ENCODE assay signal across 8 mouse cellular contexts in genomic region chr8:11392739-11393138, GRCm38 (mm10).
A peak's percentile ranks its signal among the peaks of the same experiment; 100 is the strongest.
DNase-seq lines count a peak whose midpoint lies in the region; ATAC-seq and TF ChIP-seq lines count a peak whose summit lies in the region.

No protein-coding gene starts in this region.

- no peak for ATAC-seq in cerebellum, adult (ENCODE audit: insufficient number of reproducible peaks, low FRiP score, low TSS enrichment)
- ATAC-seq in granulocyte monocyte progenitor cell, adult 5-6 weeks (replicated peaks; ENCODE audit: poor library complexity, severe bottlenecking), result peak; percentile 34; the same call in 1 of the 2 replicates
- ATAC-seq in lung, embryonic 16.5 days (ENCODE audit: low read depth), result peak; percentile 60
- ATAC-seq in stomach, embryonic 14.5 days (ENCODE audit: insufficient number of reproducible peaks, insufficient read depth, low FRiP score, low read depth), result peak; percentile 39

- no peak for TF ChIP-seq POLR2A in cortical plate, adult 2 months (IDR thresholded peaks at IDR 0.05; ENCODE audit: extremely low read depth, insufficient read depth, low read length)

- TF ChIP-seq CTCF in cortical plate, adult 2 months (IDR thresholded peaks at IDR 0.05; ENCODE audit: extremely low read depth, insufficient read depth, low read length), result peak; percentile 92

- H3K4me1 ChIP-seq in cortical plate, adult 2 months (ENCODE audit: control insufficient read depth, insufficient read depth, low read length), result no peaks in the 10 kb centered on the region
- peaks cover 45% of the 10 kb centered on the region for H3K4me1 ChIP-seq in lung, embryonic 16.5 days (replicated peaks; ENCODE audit: control insufficient read depth, insufficient read depth, low read length)
- H3K4me1 ChIP-seq in stomach, embryonic 14.5 days (ENCODE audit: control insufficient read depth, insufficient read depth, low read length), result peaks cover 18% of the 10 kb centered on the region

- 4% methylated on average over 1 of the region's 1 CpGs for WGBS in lung, embryonic 16.5 days
- 3% methylated on average over 1 of the region's 1 CpGs for WGBS in stomach, embryonic 14.5 days

- peaks cover 3% of the 10 kb centered on the region; the same call in 1 of the 2 replicates for H3K9me3 ChIP-seq in lung, embryonic 16.5 days (ENCODE audit: control insufficient read depth, low read length)
- peaks cover 5% of the 10 kb centered on the region; the same call in 1 of the 2 replicates for H3K9me3 ChIP-seq in stomach, embryonic 14.5 days (ENCODE audit: control insufficient read depth, low read depth, low read length)

- no peak overlapping the region for H3K27ac ChIP-seq in cortical plate, adult 2 months (ENCODE audit: insufficient read depth, low read length)
- H3K27ac ChIP-seq in lung, embryonic 16.5 days (ENCODE audit: low read length), result peak overlapping the region; percentile 97
- H3K27ac ChIP-seq in stomach, embryonic 14.5 days (ENCODE audit: low read length), result peak overlapping the region; percentile 88

- peaks cover 4% of the 10 kb centered on the region; the same call in 1 of the 2 replicates for H3K36me3 ChIP-seq in lung, embryonic 16.5 days (ENCODE audit: control insufficient read depth, insufficient read depth, low read length)
- no peaks in the 10 kb centered on the region for H3K36me3 ChIP-seq in stomach, embryonic 14.5 days (ENCODE audit: control insufficient read depth, insufficient read depth, low read length)

- peak; percentile 17 for DNase-seq in cerebellum, adult 11 months
- DNase-seq in R1 (ENCODE audit: low read depth, low spot score), result peak; percentile 82
- peak; percentile 88 for DNase-seq in kidney, adult 9 months

- peak overlapping the region; percentile 16 for H3K9ac ChIP-seq in lung, embryonic 16.5 days (ENCODE audit: low read length)
- no peak overlapping the region for H3K9ac ChIP-seq in stomach, embryonic 14.5 days (replicated peaks; ENCODE audit: low read depth, low read length)

- H3K4me2 ChIP-seq in lung, embryonic 16.5 days (ENCODE audit: low read depth, low read length), result no peak overlapping the region
- H3K4me2 ChIP-seq in stomach, embryonic 14.5 days (replicated peaks; ENCODE audit: low read depth, low read length), result no peak overlapping the region

- H3K27me3 ChIP-seq in lung, embryonic 16.5 days (ENCODE audit: control insufficient read depth, insufficient read depth, low read depth, low read length), result no peaks in the 10 kb centered on the region
- H3K27me3 ChIP-seq in stomach, embryonic 14.5 days (ENCODE audit: control insufficient read depth, insufficient read depth, low read length), result no peaks in the 10 kb centered on the region

- H3K4me3 ChIP-seq in cortical plate, adult 2 months (ENCODE audit: insufficient read depth, low read length), result no peak overlapping the region
- H3K4me3 ChIP-seq in lung, embryonic 16.5 days (ENCODE audit: low read length), result no peak overlapping the region
- H3K4me3 ChIP-seq in stomach, embryonic 14.5 days (ENCODE audit: low read depth, low read length), result no peak overlapping the region

Comparison
In these comparisons a context has a peak if more than half of its experiments do, and no peak if none do; other contexts are left out.
1. DNase-seq: peak in every context shown above with its lines; median percentile 88 in kidney, adult 9 months; 82 in R1; 17 in cerebellum, adult 11 months.